Mouse (Mus musculus) hematopoietic stem cell, adult 5-6 weeks (primary cell): ENCODE measurements around the gene Nup50. TPM values are rescaled to one million over a fixed set of nuclear protein-coding genes. Genes with fewer than 3 reads are reported as not detected.

ENCODE experiments used
- ATAC-seq, 2 experiments: fragments of 125-278 bp in 1 of 2; replicated peaks in 1 of 2; 2 replicates each; pipeline ENCODE4 v1.8.0; 2016 to 2017; ENCODE audit warnings: inconsistent platforms in 2 of 2, mild to moderate bottlenecking in 2 of 2, moderate number of reproducible peaks in 2 of 2, low read depth in 1 of 2, moderate TSS enrichment in 1 of 2; ENCODE audit not compliant: low FRiP score in 2 of 2, poor library complexity in 2 of 2, severe bottlenecking in 2 of 2, insufficient read depth in 1 of 2, low TSS enrichment in 1 of 2
- total RNA-seq: library from RNA; stranded (forward); fragments of 172-1452, 232-1000 nt; gene quantifications from 2 replicates; pipeline ENCODE4 v1.2.3, GENCODE M21; 2017

The Nup50 gene
- total RNA-seq, 1 experiment from 2014 or later: 81.3 TPM

GRCm38 (mm10) chr15:84940102-84940501 is 16.9 kb downstream of the Nup50 start:
- ATAC-seq: no peak

- ATAC-seq: no peak
Measured at GRCm38 (mm10) chr15:84942647-84943285, 19.6 kb downstream of the Nup50 start.

GRCm38 (mm10) chr15:84944319-84944718 is 21.1 kb downstream of the Nup50 start:
- no peak for ATAC-seq

- no peak for ATAC-seq
Measured at GRCm38 (mm10) chr15:84948990-84949389, 25.8 kb downstream of the Nup50 start.

- no peak for ATAC-seq
Measured at GRCm38 (mm10) chr15:84950053-84950452, 26.8 kb downstream of the Nup50 start.

GRCm38 (mm10) chr15:84953259-84953658 is 30.0 kb downstream of the Nup50 start:
- ATAC-seq: no peak

- ATAC-seq: no peak
Measured at GRCm38 (mm10) chr15:84957851-84958250, 34.6 kb downstream of the Nup50 start.

- ATAC-seq: no peak
Measured at GRCm38 (mm10) chr15:84958331-84958730, 35.1 kb downstream of the Nup50 start.

- no peak for ATAC-seq
Measured at GRCm38 (mm10) chr15:84959891-84960290, 36.7 kb downstream of the Nup50 start.

GRCm38 (mm10) chr15:84960692-84961091 is 37.5 kb downstream of the Nup50 start:
- ATAC-seq: no peak

- no peak for ATAC-seq
Measured at GRCm38 (mm10) chr15:84962518-84962917, 39.3 kb downstream of the Nup50 start.

- peak; percentile 50; a peak in 3 of 4 replicates for ATAC-seq
Measured at GRCm38 (mm10) chr15:84964771-84965170, 41.6 kb downstream of the Nup50 start.

GRCm38 (mm10) chr15:84965575-84966360 is 42.6 kb downstream of the Nup50 start:
- peak; percentile 44 to 53; a peak in 2 of 4 replicates for ATAC-seq

GRCm38 (mm10) chr15:84968534-84968933 is 45.3 kb downstream of the Nup50 start:
- peak; percentile 51 to 60; a peak in 3 of 4 replicates for ATAC-seq

GRCm38 (mm10) chr15:84972860-84973543 is 49.8 kb downstream of the Nup50 start:
- no peak for ATAC-seq

- no peak for ATAC-seq
Measured at GRCm38 (mm10) chr15:84973544-84973871, 50.3 kb downstream of the Nup50 start.

GRCm38 (mm10) chr15:84975729-84976128 is 52.5 kb downstream of the Nup50 start:
- no peak for ATAC-seq

- no peak for ATAC-seq
Measured at GRCm38 (mm10) chr15:84981609-84982313, 58.5 kb downstream of the Nup50 start.
